Mouse (Mus musculus) embryonic fibroblast, embryonic 13.5 days (primary cell): ENCODE data around the gene Maml3.

Experiments
- CTCF ChIP-seq: IDR thresholded peaks from 2 replicates; pipeline ENCODE4 v1.5.1; 2011; ENCODE audit warnings: mild to moderate bottlenecking, control low read depth, low read length, moderate library complexity, borderline replicate concordance; ENCODE audit not compliant: insufficient read depth
- POLR2A ChIP-seq: IDR thresholded peaks from 2 replicates; pipeline ENCODE4 v1.6.1; 2011; ENCODE audit warnings: low read depth, mild to moderate bottlenecking, control low read depth, low read length, moderate library complexity

DNA sequence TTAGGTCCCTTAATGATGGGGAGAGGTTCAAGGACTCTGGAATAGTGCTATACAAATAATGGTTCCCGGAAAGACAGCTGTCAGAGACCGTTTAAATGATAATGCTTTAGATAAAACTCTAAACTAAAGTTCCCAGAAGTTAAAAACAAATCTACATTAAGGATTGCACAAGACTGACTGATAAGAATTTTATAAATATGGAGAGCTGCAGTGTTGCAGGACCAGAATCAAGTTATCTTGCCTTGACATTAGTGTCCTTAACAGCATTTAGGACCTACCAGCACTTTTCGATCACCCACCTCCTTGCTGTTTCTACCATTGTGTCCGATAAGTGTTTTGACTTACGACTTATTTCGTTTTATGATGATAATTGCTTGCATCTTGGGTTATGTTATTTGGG lies 466.6 kb downstream of the Maml3 start:
- no peak for TF ChIP-seq CTCF
- no peak for TF ChIP-seq POLR2A
